Mouse (Mus musculus) lung, postnatal 0 days (tissue): ENCODE measurements at regions not wholly inside any gene's neighbourhood (a gene's known extent, or its start where the extent isn't known, plus 50 kb on each side); places are given as distances from the start of the nearest gene placed in this dataset.

Experiments used
- CTCF ChIP-seq: IDR thresholded peaks from 2 replicates; pipeline ENCODE4 v1.5.1; 2016; ENCODE audit warnings: antibody characterized with exemption, mild to moderate bottlenecking
- EP300 ChIP-seq: IDR thresholded peaks from 2 replicates; pipeline ENCODE4 v1.6.1; 2016; ENCODE audit warnings: antibody characterized with exemption, mild to moderate bottlenecking, control low read depth

DNA sequence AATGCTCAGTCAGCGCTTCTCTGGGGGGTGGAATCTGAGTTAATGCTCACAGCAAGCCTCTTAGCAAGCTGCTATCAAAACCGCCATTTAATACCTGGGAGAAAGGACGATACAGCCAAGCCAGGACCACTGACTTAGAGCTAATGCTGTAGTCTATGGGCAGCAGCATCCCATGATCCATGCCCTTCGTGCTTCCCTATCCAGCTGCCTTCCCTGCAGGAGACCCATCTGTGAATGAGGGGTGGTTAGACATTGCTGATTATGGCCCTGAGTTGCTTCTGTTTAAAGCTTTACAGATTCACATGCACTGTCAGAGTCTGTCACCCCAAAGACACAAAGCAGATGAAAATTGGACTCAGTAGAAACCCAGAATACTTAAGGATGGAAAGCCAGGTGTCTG lies 78.1 kb downstream of the Gm11011 start:
- TF ChIP-seq CTCF (no peak), EP300 (no peak)
